Mouse (Mus musculus) left cerebral cortex, postnatal 14 days (tissue): ENCODE results near the gene Becn1. TPM values are rescaled to one million over a fixed set of nuclear protein-coding genes. Genes with fewer than 3 reads are reported as not detected.

Experiments
- DNase-seq, 2 experiments: peaks; one replicate each; pipeline ENCODE4 v3.0.0; 2021 to 2022; ENCODE audit warnings: low spot score in 2 of 2, mixed read lengths in 1 of 2
- intact Hi-C: fragments of 180-260 bp; cut with DNase I; formaldehyde crosslinking; loops from one replicate; pipeline ENCODE4 v1.15.1; 2025
- total RNA-seq, 2 experiments: library from RNA; stranded (reverse); gene quantifications; 2 replicates each; pipeline ENCODE4 v1.2.3; 2021

The Becn1 gene
- total RNA-seq, 2 experiments from 2014 or later: 198 to 207 TPM

- intact Hi-C loops: no loop called here
- peak in 1 of 2 experiments; percentile 37 for DNase-seq
Observed at GRCm38 (mm10) chr11:101277381-101278222, 24.5 kb downstream of the Becn1 start.

GRCm38 (mm10) chr11:101276319-101277070, 25.6 kb downstream of the Becn1 start:
- intact Hi-C loops: no loop called here
- DNase-seq: no peak

- intact Hi-C loops: no loop called here
- no peak for DNase-seq
Observed at GRCm38 (mm10) chr11:101275309-101275708, 26.8 kb downstream of the Becn1 start.

- intact Hi-C loops: no loop called here
- DNase-seq: no peak
Observed at GRCm38 (mm10) chr11:101272446-101272845, 29.6 kb downstream of the Becn1 start.

- DNase-seq: no peak
- intact Hi-C loops: no loop called here
Observed at GRCm38 (mm10) chr11:101269577-101270116, 32.4 kb downstream of the Becn1 start.

GRCm38 (mm10) chr11:101265906-101266305, 36.2 kb downstream of the Becn1 start:
- intact Hi-C loops: no loop called here
- DNase-seq: no peak

- DNase-seq: no peak
- intact Hi-C loops: no loop called here
Observed at GRCm38 (mm10) chr11:101264954-101265471, 37.1 kb downstream of the Becn1 start.

- DNase-seq: no peak
- intact Hi-C loops: no loop called here
Observed at GRCm38 (mm10) chr11:101263989-101264280, 38.2 kb downstream of the Becn1 start.

- intact Hi-C loops: no loop called here
- no peak for DNase-seq
Observed at GRCm38 (mm10) chr11:101263138-101263988, 38.7 kb downstream of the Becn1 start.

- no peak for DNase-seq
- intact Hi-C loops: no loop called here
Observed at GRCm38 (mm10) chr11:101262272-101262967, 39.7 kb downstream of the Becn1 start.

GRCm38 (mm10) chr11:101260826-101261380, 41.2 kb downstream of the Becn1 start:
- intact Hi-C loops: no loop called here
- DNase-seq: no peak

GRCm38 (mm10) chr11:101259948-101260825, 41.9 kb downstream of the Becn1 start, which contains the start of gene Wnk4:
Gene Wnk4 (plus strand): TSS chr11:101260567.
- no peak for DNase-seq
- intact Hi-C loops: no loop called here

- intact Hi-C loops: no loop called here
Observed at GRCm38 (mm10) chr11:101259261-101259712, 42.8 kb downstream of the Becn1 start.

GRCm38 (mm10) chr11:101255826-101256775, 46.0 kb downstream of the Becn1 start:
- no peak for DNase-seq
- intact Hi-C loops: no loop called here

More at GRCm38 (mm10) chr11:101259261-101259712, 42.8 kb downstream of the Becn1 start:
- peak; percentile 72 to 83 for DNase-seq

GRCm38 (mm10) chr11:101253613-101254389, 48.3 kb downstream of the Becn1 start, which contains the start of gene Vps25:
Gene Vps25 (plus strand): TSS chr11:101253707.
- intact Hi-C loops: loop anchor here (2.0 kb wide), 1 partner anchor 49 kb away; the partner anchor contains the start of gene Becn1
- DNase-seq: peak; percentile 84 to 85
